14 mouse cellular contexts compared by ENCODE assay signal in the genomic region with DNA sequence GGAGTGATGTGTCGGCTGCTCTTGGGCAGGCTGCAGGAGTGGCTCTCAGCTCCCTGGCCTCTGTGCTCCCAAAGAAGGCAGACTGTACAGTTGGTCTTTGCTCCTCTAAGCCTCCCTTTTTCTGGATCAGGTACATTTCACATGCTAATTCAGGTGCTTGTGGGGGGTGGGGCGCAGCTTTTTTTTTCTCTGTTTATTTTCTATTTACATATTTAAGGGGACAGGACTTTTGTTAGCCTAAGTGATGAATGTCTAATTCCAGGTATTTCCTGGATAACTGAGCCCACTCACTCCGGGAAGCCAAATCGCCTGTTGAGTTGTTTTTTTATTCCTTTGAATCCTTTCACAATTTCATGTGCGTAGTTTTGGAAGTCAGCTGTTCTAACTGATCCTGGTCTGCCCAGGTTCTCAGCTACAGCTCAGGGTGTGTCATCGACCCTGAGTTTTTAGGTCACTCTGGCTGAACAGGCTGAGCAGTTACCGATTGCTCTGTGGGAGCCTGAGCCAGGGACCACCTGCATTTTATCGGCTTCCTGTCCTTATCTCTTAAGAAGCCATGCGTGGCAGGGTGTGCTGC. TPM values are rescaled to one million over a fixed set of nuclear protein-coding genes. Genes with fewer than 3 reads are reported as not detected.
DNase-seq lines count a peak whose midpoint lies in the region; ATAC-seq and TF ChIP-seq lines count a peak whose summit lies in the region.
"Had no signal": no experiment of that assay in that cellular context is flagged by ENCODE, and none has a peak within 500 bp of the region (broad histone marks: within the 10 kb centered on the region; RNA-seq: fewer than 3 reads in every experiment).

No protein-coding gene starts in this region.

- H3K9ac ChIP-seq in heart, postnatal 0 days (replicated peaks; ENCODE audit: low read depth, low read length): no peak overlapping the region; the same call in 1 of the 2 replicates
- H3K9ac ChIP-seq: limb, embryonic 12.5 days had no signal

- TF ChIP-seq POLR2A in embryonic fibroblast, embryonic 13.5 days (IDR thresholded peaks at IDR 0.05; ENCODE audit: low read depth, low read length): no peak

- H3K36me3 ChIP-seq in heart, postnatal 0 days (replicated peaks; ENCODE audit: control insufficient read depth, insufficient read depth, low read length): no peaks in the 10 kb centered on the region
- H3K36me3 ChIP-seq: forebrain, embryonic 10.5 days; limb, embryonic 12.5 days had no signal

- no peak for ATAC-seq in heart, postnatal 0 days (ENCODE audit: insufficient read depth, low read depth)
- ATAC-seq in CD4-positive, CD25-positive, alpha-beta regulatory T cell, adult 4 months: no peak

- H3K4me1 ChIP-seq in heart, postnatal 0 days (ENCODE audit: control insufficient read depth, insufficient read depth): peaks cover 84% of the 10 kb centered on the region
- peaks cover 69% of the 10 kb centered on the region for H3K4me1 ChIP-seq in embryonic fibroblast, embryonic 13.5 days (ENCODE audit: control insufficient read depth, insufficient read depth, low read length)

- 39% methylated on average over 9 of the region's 9 CpGs for WGBS in heart, postnatal 0 days

- no peak for TF ChIP-seq EP300 in heart, postnatal 0 days (IDR thresholded peaks at IDR 0.05; ENCODE audit: low read depth)

- H3K27ac ChIP-seq in heart, postnatal 0 days (ENCODE audit: low read depth): peak overlapping the region; percentile 30; the same call in 1 of the 2 replicates
- peak overlapping the region; percentile 5; the same call in 1 of the 2 replicates for H3K27ac ChIP-seq in embryonic fibroblast, embryonic 13.5 days (ENCODE audit: insufficient read depth, low read length)
- H3K27ac ChIP-seq: forebrain, embryonic 10.5 days; limb, embryonic 12.5 days had no signal

- DNase-seq in heart, postnatal 0 days (ENCODE audit: low spot score): no peak
- DNase-seq in heart, adult 8-10 months (ENCODE audit: low spot score): no peak
- DNase-seq in ES-CJ7 (ENCODE audit: low read depth, low spot score): peak; percentile 95
- peak; percentile 56 to 64 for DNase-seq in kidney, postnatal 36 days
- no peak for DNase-seq in ovary, postnatal 10 days (ENCODE audit: low spot score)
- DNase-seq: cerebellum, adult 11-12 months; embryo, embryonic 11 days; heart, postnatal 4 days; thymus, postnatal 36 days had no signal

- no peaks in the 10 kb centered on the region for H3K9me3 ChIP-seq in heart, postnatal 0 days (replicated peaks; ENCODE audit: control insufficient read depth, low read length)
- H3K9me3 ChIP-seq: forebrain, embryonic 10.5 days; limb, embryonic 12.5 days had no signal

- TF ChIP-seq CTCF in heart, postnatal 0 days (IDR thresholded peaks at IDR 0.05; ENCODE audit: low read depth): no peak
- no peak for TF ChIP-seq CTCF in embryonic fibroblast, embryonic 13.5 days (IDR thresholded peaks at IDR 0.05; ENCODE audit: borderline replicate concordance, insufficient read depth, low read length)

- H3K4me2 ChIP-seq in heart, postnatal 0 days (ENCODE audit: low read depth, low read length): no peak overlapping the region
- H3K4me2 ChIP-seq: limb, embryonic 12.5 days had no signal

- H3K4me3 ChIP-seq in heart, postnatal 0 days (ENCODE audit: low read depth, low read length): no peak overlapping the region
- no peak overlapping the region for H3K4me3 ChIP-seq in embryonic fibroblast, embryonic 13.5 days (ENCODE audit: insufficient read depth, low read length)
- H3K4me3 ChIP-seq: forebrain, embryonic 10.5 days; limb, embryonic 12.5 days had no signal

- no peaks in the 10 kb centered on the region for H3K27me3 ChIP-seq in heart, postnatal 0 days (ENCODE audit: control insufficient read depth, insufficient read depth, low read length)
- H3K27me3 ChIP-seq: limb, embryonic 12.5 days had no signal

RNA-seq across cellular contexts. Expression of gene Tead1, which starts 9.4 kb away (rescaled TPM):
- 63.9 and 87.9 TPM in 2 replicates for total RNA-seq in heart, postnatal 0 days (2014; rRNA removed; ENCODE audit: low replicate concordance)
- polyA plus RNA-seq in heart, postnatal 0 days (2015; fragmentation: Nextera tagmentation; extraction: Ambion mirVana): 19.0 and 20.8 TPM in 2 replicates
- total RNA-seq in heart, adult 8-10 months (2022): 100 to 1,000 TPM; 166 to 191 (median 175) TPM
- polyA plus RNA-seq in embryonic fibroblast, embryonic 13.5 days (2011; ENCODE audit: insufficient read length, low read depth, missing spikeins): 209 and 224 TPM in 2 replicates
- polyA plus RNA-seq in CD4-positive, CD25-positive, alpha-beta regulatory T cell, adult 4 months (2017; shearing (Covaris generic)): under 1 TPM; 0.03 to 0.61 TPM
- total RNA-seq: megakaryocyte, adult 5-6 weeks had no signal

Comparison
In these comparisons a context has a peak if more than half of its experiments do, and no peak if none do; other contexts are left out.
1. DNase-seq: peak in ES-CJ7 (single experiment) and kidney, postnatal 36 days (2 of 2); none in heart, postnatal 0 days (single experiment), heart, adult 8-10 months (single experiment) and ovary, postnatal 10 days (single experiment).
2. RNA of gene Tead1, which starts 9.4 kb away (polyA plus RNA-seq): 209 to 224 TPM in embryonic fibroblast, embryonic 13.5 days and 19.0 to 20.8 TPM in heart, postnatal 0 days; 0.03 to 0.61 TPM in CD4-positive, CD25-positive, alpha-beta regulatory T cell, adult 4 months; every median in the first group is over 10 times any median in the second.